Mouse (Mus musculus): ENCODE measurements around the gene Slc25a47. TPM values are rescaled to one million over a fixed set of nuclear protein-coding genes. Genes with fewer than 3 reads are reported as not detected.

The Slc25a47 gene
- polyA plus RNA-seq, 1 experiment from 2014 or later, result 6.4 TPM

- Histone ChIP-seq H3K4me1 (ENCODE audit: control insufficient read depth, insufficient read depth, low read depth, low read length) (no peaks in the 10 kb centered on the region), H3K4me3 (ENCODE audit: low read length) (no peak overlapping the region), H3K27me3 (replicated peaks; ENCODE audit: control insufficient read depth, insufficient read depth, low read length) (no peaks in the 10 kb centered on the region), H3K9ac (ENCODE audit: low read depth, low read length) (no peak overlapping the region), H3K9me3 (ENCODE audit: control insufficient read depth, low read length) (no peaks in the 10 kb centered on the region), H3K4me2 (ENCODE audit: low read length) (no peak overlapping the region), H3K36me3 (ENCODE audit: control insufficient read depth, insufficient read depth, low read length) (peaks cover 16% of the 10 kb centered on the region), H3K27ac (ENCODE audit: low read depth, low read length) (no peak overlapping the region)
- WGBS, result 87% methylated on average over 5 of the region's 5 CpGs
- no peak for ATAC-seq
Measured at GRCm38 (mm10) chr12:108858486-108858885, 22.6 kb downstream of the Slc25a47 start.

GRCm38 (mm10) chr12:108865007-108865494 is 29.2 kb downstream of the Slc25a47 start:
- Histone ChIP-seq H3K4me3 (ENCODE audit: low read length) (no peak overlapping the region), H3K27ac (ENCODE audit: low read depth, low read length) (no peak overlapping the region), H3K9me3 (ENCODE audit: control insufficient read depth, low read length) (no peaks in the 10 kb centered on the region), H3K4me1 (ENCODE audit: control insufficient read depth, insufficient read depth, low read depth, low read length) (no peaks in the 10 kb centered on the region), H3K36me3 (ENCODE audit: control insufficient read depth, insufficient read depth, low read length) (peaks cover 52% of the 10 kb centered on the region), H3K4me2 (ENCODE audit: low read length) (no peak overlapping the region), H3K9ac (ENCODE audit: low read depth, low read length) (no peak overlapping the region), H3K27me3 (replicated peaks; ENCODE audit: control insufficient read depth, insufficient read depth, low read length) (no peaks in the 10 kb centered on the region)
- WGBS, result 89% methylated on average over 6 of the region's 6 CpGs
- ATAC-seq, result no peak

DNA sequence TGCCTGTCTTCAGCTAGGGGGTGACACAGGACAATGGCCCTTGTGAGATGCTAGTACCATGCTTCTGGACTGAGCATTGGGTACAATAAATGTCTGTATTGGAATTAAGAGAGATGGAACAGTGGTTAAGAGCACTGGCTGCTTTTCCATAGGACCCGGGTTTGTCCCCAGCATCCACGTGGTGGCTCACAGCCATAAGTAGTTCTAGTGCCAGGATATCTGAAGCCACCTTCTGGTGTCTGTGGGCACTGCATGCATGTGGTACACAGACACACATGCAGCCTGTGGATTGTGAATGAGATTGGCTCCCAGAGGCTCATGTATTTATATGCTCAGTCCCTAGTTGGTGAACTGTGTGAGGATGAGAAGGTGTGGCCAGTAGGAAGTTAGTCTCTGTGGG is 33.7 kb downstream of the Slc25a47 start:
- 85% methylated on average over 2 of the region's 2 CpGs for WGBS
- no peak for ATAC-seq
- no peaks in the 10 kb centered on the region for H3K9me3 ChIP-seq (ENCODE audit: control insufficient read depth, low read length)
- H3K9ac ChIP-seq (ENCODE audit: low read depth, low read length), result no peak overlapping the region
- H3K4me2 ChIP-seq (ENCODE audit: low read length), result no peak overlapping the region
- peaks cover 45% of the 10 kb centered on the region for H3K36me3 ChIP-seq (ENCODE audit: control insufficient read depth, insufficient read depth, low read length)
- no peaks in the 10 kb centered on the region for H3K27me3 ChIP-seq (replicated peaks; ENCODE audit: control insufficient read depth, insufficient read depth, low read length)
- no peak overlapping the region for H3K4me3 ChIP-seq (ENCODE audit: low read length)
- H3K4me1 ChIP-seq (ENCODE audit: control insufficient read depth, insufficient read depth, low read depth, low read length), result no peaks in the 10 kb centered on the region
- no peak overlapping the region for H3K27ac ChIP-seq (ENCODE audit: low read depth, low read length)

DNA sequence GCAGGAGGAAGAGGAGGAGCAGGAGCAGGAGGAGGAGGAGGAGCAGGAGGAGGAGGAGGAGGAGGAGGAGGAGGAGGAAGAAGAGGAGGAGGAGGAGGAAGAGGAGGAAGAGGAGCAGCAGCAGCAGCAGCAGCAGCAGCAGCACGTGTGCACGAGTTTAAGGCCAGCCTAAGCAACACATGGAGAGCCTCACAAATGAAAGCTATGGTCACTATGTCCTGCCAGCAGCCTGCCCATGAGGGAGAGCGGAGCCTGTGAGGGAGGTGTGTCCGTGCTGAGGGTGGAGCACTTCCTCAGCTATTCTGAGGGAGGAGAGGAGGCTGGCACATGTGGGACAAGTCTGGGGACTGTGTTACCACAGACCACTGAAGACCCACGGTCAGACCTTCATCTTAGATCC is 37.3 kb downstream of the Slc25a47 start:
- ATAC-seq, result no peak
- 93% methylated on average over 5 of the region's 5 CpGs for WGBS
- H3K9ac ChIP-seq (ENCODE audit: low read depth, low read length), result no peak overlapping the region
- H3K4me1 ChIP-seq (ENCODE audit: control insufficient read depth, insufficient read depth, low read depth, low read length), result no peaks in the 10 kb centered on the region
- no peak overlapping the region for H3K4me3 ChIP-seq (ENCODE audit: low read length)
- H3K9me3 ChIP-seq (ENCODE audit: control insufficient read depth, low read length), result no peaks in the 10 kb centered on the region
- H3K27me3 ChIP-seq (replicated peaks; ENCODE audit: control insufficient read depth, insufficient read depth, low read length), result no peaks in the 10 kb centered on the region
- no peak overlapping the region for H3K4me2 ChIP-seq (ENCODE audit: low read length)
- H3K36me3 ChIP-seq (ENCODE audit: control insufficient read depth, insufficient read depth, low read length), result peaks cover 45% of the 10 kb centered on the region
- no peak overlapping the region for H3K27ac ChIP-seq (ENCODE audit: low read depth, low read length)

DNA sequence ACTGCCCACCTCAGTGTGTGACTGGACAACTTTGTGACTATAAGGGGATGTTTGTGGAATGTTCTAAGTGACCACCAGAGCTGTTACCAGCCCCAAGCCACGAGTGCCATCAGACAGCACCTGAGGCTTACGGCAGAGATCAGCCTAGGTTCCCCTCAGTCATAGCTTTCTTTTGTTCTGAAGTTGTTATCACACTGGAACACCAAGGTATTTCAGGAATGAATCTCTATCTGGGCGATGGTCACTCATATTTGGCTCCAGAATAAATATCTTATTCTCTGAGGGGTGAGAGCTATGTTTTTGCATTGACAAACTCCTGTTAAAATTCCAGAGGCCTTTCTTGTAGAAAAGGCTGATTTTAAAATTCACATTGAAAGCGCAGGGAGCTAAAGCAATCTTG is 43.3 kb downstream of the Slc25a47 start:
- ATAC-seq, result no peak
- no peaks in the 10 kb centered on the region for H3K9me3 ChIP-seq (ENCODE audit: control insufficient read depth, low read length)
- H3K4me2 ChIP-seq (ENCODE audit: low read length), result no peak overlapping the region
- H3K27ac ChIP-seq (ENCODE audit: low read depth, low read length), result no peak overlapping the region
- H3K36me3 ChIP-seq (ENCODE audit: control insufficient read depth, insufficient read depth, low read length), result peaks cover 35% of the 10 kb centered on the region
- H3K9ac ChIP-seq (ENCODE audit: low read depth, low read length), result no peak overlapping the region
- no peak overlapping the region for H3K4me3 ChIP-seq (ENCODE audit: low read length)
- WGBS, result 91% methylated on average over 4 of the region's 4 CpGs
- H3K4me1 ChIP-seq (ENCODE audit: control insufficient read depth, insufficient read depth, low read depth, low read length), result no peaks in the 10 kb centered on the region
- no peaks in the 10 kb centered on the region for H3K27me3 ChIP-seq (replicated peaks; ENCODE audit: control insufficient read depth, insufficient read depth, low read length)

GRCm38 (mm10) chr12:108880606-108881005 is 44.8 kb downstream of the Slc25a47 start:
- Histone ChIP-seq H3K9me3 (ENCODE audit: control insufficient read depth, low read length) (no peaks in the 10 kb centered on the region), H3K9ac (ENCODE audit: low read depth, low read length) (no peak overlapping the region), H3K36me3 (ENCODE audit: control insufficient read depth, insufficient read depth, low read length) (peaks cover 39% of the 10 kb centered on the region), H3K4me2 (ENCODE audit: low read length) (no peak overlapping the region), H3K4me1 (ENCODE audit: control insufficient read depth, insufficient read depth, low read depth, low read length) (no peaks in the 10 kb centered on the region), H3K27ac (ENCODE audit: low read depth, low read length) (no peak overlapping the region), H3K27me3 (replicated peaks; ENCODE audit: control insufficient read depth, insufficient read depth, low read length) (no peaks in the 10 kb centered on the region), H3K4me3 (ENCODE audit: low read length) (no peak overlapping the region)
- ATAC-seq, result no peak
- 95% methylated on average over 5 of the region's 5 CpGs for WGBS

GRCm38 (mm10) chr12:108881192-108881591 is 45.3 kb downstream of the Slc25a47 start:
- no peak overlapping the region for H3K27ac ChIP-seq (ENCODE audit: low read depth, low read length)
- H3K27me3 ChIP-seq (replicated peaks; ENCODE audit: control insufficient read depth, insufficient read depth, low read length), result no peaks in the 10 kb centered on the region
- no peak for ATAC-seq
- no peaks in the 10 kb centered on the region for H3K9me3 ChIP-seq (ENCODE audit: control insufficient read depth, low read length)
- peaks cover 39% of the 10 kb centered on the region for H3K36me3 ChIP-seq (ENCODE audit: control insufficient read depth, insufficient read depth, low read length)
- H3K4me1 ChIP-seq (ENCODE audit: control insufficient read depth, insufficient read depth, low read depth, low read length), result no peaks in the 10 kb centered on the region
- no peak overlapping the region for H3K4me2 ChIP-seq (ENCODE audit: low read length)
- H3K9ac ChIP-seq (ENCODE audit: low read depth, low read length), result no peak overlapping the region
- H3K4me3 ChIP-seq (ENCODE audit: low read length), result no peak overlapping the region
- 86% methylated on average over 3 of the region's 3 CpGs for WGBS

GRCm38 (mm10) chr12:108882776-108883175 is 46.9 kb downstream of the Slc25a47 start:
- no peaks in the 10 kb centered on the region for H3K4me1 ChIP-seq (ENCODE audit: control insufficient read depth, insufficient read depth, low read depth, low read length)
- WGBS, result 87% methylated on average over 8 of the region's 8 CpGs
- H3K27ac ChIP-seq (ENCODE audit: low read depth, low read length), result no peak overlapping the region
- H3K9me3 ChIP-seq (ENCODE audit: control insufficient read depth, low read length), result no peaks in the 10 kb centered on the region
- no peak overlapping the region for H3K4me3 ChIP-seq (ENCODE audit: low read length)
- H3K4me2 ChIP-seq (ENCODE audit: low read length), result no peak overlapping the region
- no peak overlapping the region for H3K9ac ChIP-seq (ENCODE audit: low read depth, low read length)
- no peak for ATAC-seq
- no peaks in the 10 kb centered on the region for H3K27me3 ChIP-seq (replicated peaks; ENCODE audit: control insufficient read depth, insufficient read depth, low read length)
- peaks cover 54% of the 10 kb centered on the region for H3K36me3 ChIP-seq (ENCODE audit: control insufficient read depth, insufficient read depth, low read length)

DNA sequence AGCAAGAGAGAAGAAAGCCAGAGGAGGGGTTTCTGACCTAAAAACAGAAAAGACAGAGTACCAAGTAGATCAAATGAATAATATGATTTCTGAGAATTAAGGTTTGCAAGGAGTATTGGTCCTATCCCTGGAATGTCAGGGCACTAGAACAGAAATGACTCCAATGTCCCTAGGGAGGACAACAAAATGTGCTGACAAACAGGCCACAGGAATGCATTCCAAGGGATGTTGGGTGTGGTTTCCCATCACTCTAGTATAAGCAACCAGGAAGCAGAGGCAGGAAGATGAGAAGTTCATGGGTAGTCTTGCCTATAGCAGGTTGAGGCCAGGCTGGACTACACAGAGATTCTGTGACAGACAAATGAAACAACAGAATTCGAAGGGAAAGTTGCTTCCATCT is 50.1 kb downstream of the Slc25a47 start:
- H3K9ac ChIP-seq (ENCODE audit: low read depth, low read length), result no peak overlapping the region
- no peak overlapping the region for H3K4me2 ChIP-seq (ENCODE audit: low read length)
- H3K27ac ChIP-seq (ENCODE audit: low read depth, low read length), result no peak overlapping the region
- no peak overlapping the region for H3K4me3 ChIP-seq (ENCODE audit: low read length)
- H3K9me3 ChIP-seq (ENCODE audit: control insufficient read depth, low read length), result no peaks in the 10 kb centered on the region
- H3K27me3 ChIP-seq (replicated peaks; ENCODE audit: control insufficient read depth, insufficient read depth, low read length), result no peaks in the 10 kb centered on the region
- ATAC-seq, result no peak
- 95% methylated on average over 1 of the region's 1 CpGs for WGBS
- no peaks in the 10 kb centered on the region for H3K4me1 ChIP-seq (ENCODE audit: control insufficient read depth, insufficient read depth, low read depth, low read length)
- peaks cover 46% of the 10 kb centered on the region for H3K36me3 ChIP-seq (ENCODE audit: control insufficient read depth, insufficient read depth, low read length)

GRCm38 (mm10) chr12:108887077-108887476 is 51.2 kb downstream of the Slc25a47 start:
- Histone ChIP-seq H3K9me3 (ENCODE audit: control insufficient read depth, low read length) (no peaks in the 10 kb centered on the region), H3K9ac (ENCODE audit: low read depth, low read length) (no peak overlapping the region), H3K4me3 (ENCODE audit: low read length) (no peak overlapping the region), H3K36me3 (ENCODE audit: control insufficient read depth, insufficient read depth, low read length) (peaks cover 46% of the 10 kb centered on the region), H3K4me1 (ENCODE audit: control insufficient read depth, insufficient read depth, low read depth, low read length) (no peaks in the 10 kb centered on the region), H3K4me2 (ENCODE audit: low read length) (no peak overlapping the region), H3K27ac (ENCODE audit: low read depth, low read length) (no peak overlapping the region), H3K27me3 (replicated peaks; ENCODE audit: control insufficient read depth, insufficient read depth, low read length) (no peaks in the 10 kb centered on the region)
- 90% methylated on average over 4 of the region's 4 CpGs for WGBS
- ATAC-seq, result no peak

Data from hindbrain, embryonic 16.5 days (tissue).